Mouse (Mus musculus): Measurements from ENCODE around the gene Slc35c1.

Slc35c1 gene

GRCm38 (mm10) chr2:92474920-92475319 lies 14.6 kb upstream of the Slc35c1 start:
- DNase-seq, result no peak

- no peak for DNase-seq
These were observed 11.7 kb upstream of the Slc35c1 start for GRCm38 (mm10) chr2:92471886-92472670.

GRCm38 (mm10) chr2:92464690-92465089 lies 4.4 kb upstream of the Slc35c1 start:
- no peak for DNase-seq

- no peak for DNase-seq
These were observed 877 bp upstream of the Slc35c1 start for GRCm38 (mm10) chr2:92461215-92461614.

GRCm38 (mm10) chr2:92459141-92459920 lies 1.0 kb downstream of the Slc35c1 start:
- peak; percentile 77 for DNase-seq

GRCm38 (mm10) chr2:92458481-92458880 lies 1.9 kb downstream of the Slc35c1 start:
- no peak for DNase-seq

- peak; percentile 21 for DNase-seq
These were observed 3.3 kb downstream of the Slc35c1 start for GRCm38 (mm10) chr2:92456970-92457530.

GRCm38 (mm10) chr2:92455704-92456103 lies 4.6 kb downstream of the Slc35c1 start:
- no peak for DNase-seq

GRCm38 (mm10) chr2:92454166-92454565 lies 6.2 kb downstream of the Slc35c1 start:
- DNase-seq, result no peak

- no peak for DNase-seq
These were observed 9.2 kb downstream of the Slc35c1 start for GRCm38 (mm10) chr2:92451126-92451525.

- no peak for DNase-seq
These were observed 13.1 kb downstream of the Slc35c1 start for GRCm38 (mm10) chr2:92447121-92447740.

- no peak for DNase-seq
These were observed 13.7 kb downstream of the Slc35c1 start for GRCm38 (mm10) chr2:92446656-92447055.

GRCm38 (mm10) chr2:92445890-92446289 lies 14.4 kb downstream of the Slc35c1 start:
- no peak for DNase-seq

- DNase-seq, result no peak
These were observed 16.0 kb downstream of the Slc35c1 start for GRCm38 (mm10) chr2:92444376-92444775.

- no peak for DNase-seq
These were observed 17.0 kb downstream of the Slc35c1 start for GRCm38 (mm10) chr2:92443313-92443712.

GRCm38 (mm10) chr2:92442419-92443001 lies 17.8 kb downstream of the Slc35c1 start:
- no peak for DNase-seq

GRCm38 (mm10) chr2:92440432-92440831 lies 19.9 kb downstream of the Slc35c1 start:
- no peak for DNase-seq

GRCm38 (mm10) chr2:92438567-92438966 lies 21.8 kb downstream of the Slc35c1 start:
- DNase-seq, result no peak

GRCm38 (mm10) chr2:92437875-92438274 lies 22.5 kb downstream of the Slc35c1 start:
- DNase-seq, result peak; percentile 78

- DNase-seq, result no peak
These were observed 23.0 kb downstream of the Slc35c1 start for GRCm38 (mm10) chr2:92437366-92437765.

GRCm38 (mm10) chr2:92435023-92435422 lies 25.3 kb downstream of the Slc35c1 start:
- no peak for DNase-seq

- DNase-seq, result no peak
These were observed 26.0 kb downstream of the Slc35c1 start for GRCm38 (mm10) chr2:92434375-92434745.

Measured in right cerebral cortex, postnatal 4 days (tissue).